Mouse (Mus musculus) liver, adult 2 months (tissue): ENCODE data around the gene Zbtb20.

Source experiments
- CTCF ChIP-seq: fragments of 200-500 bp; IDR thresholded peaks from 2 replicates; pipeline ENCODE4 v1.5.1; 2011; ENCODE audit warnings: low read depth, low read length, control low read depth
- POLR2A ChIP-seq: fragments of 200-500 bp; IDR thresholded peaks from 2 replicates; pipeline ENCODE4 v1.6.1; 2011; ENCODE audit warnings: low read length, control low read depth; ENCODE audit not compliant: insufficient read depth; ENCODE audit errors: extremely low read depth

DNA sequence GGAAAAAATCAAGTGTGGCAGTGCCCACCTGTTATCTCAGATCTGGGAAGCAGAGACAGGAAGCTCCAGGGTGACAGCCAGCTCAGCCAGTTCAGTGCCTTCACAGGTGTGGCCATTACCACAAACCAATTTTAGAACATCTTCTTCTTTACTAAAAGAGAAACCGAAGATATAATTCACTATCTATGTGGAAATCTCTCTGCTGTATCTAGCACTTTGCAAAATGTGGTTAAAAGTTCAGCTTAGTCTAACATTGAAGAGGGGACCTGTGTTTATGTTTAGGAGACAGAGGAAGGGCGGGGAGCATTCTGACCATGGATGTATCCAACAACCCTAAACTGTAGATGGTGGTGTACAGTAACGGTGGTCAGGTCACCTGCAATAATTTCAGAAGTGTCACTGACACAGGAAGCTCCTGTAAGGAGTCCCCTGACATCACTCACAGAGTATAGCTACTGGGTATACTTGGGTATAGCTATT is 814.6 kb downstream of the Zbtb20 start:
- no peak for TF ChIP-seq CTCF
- TF ChIP-seq POLR2A: no peak
